Mouse (Mus musculus): Measurements from ENCODE around the gene Lzic.

The Lzic gene

DNA sequence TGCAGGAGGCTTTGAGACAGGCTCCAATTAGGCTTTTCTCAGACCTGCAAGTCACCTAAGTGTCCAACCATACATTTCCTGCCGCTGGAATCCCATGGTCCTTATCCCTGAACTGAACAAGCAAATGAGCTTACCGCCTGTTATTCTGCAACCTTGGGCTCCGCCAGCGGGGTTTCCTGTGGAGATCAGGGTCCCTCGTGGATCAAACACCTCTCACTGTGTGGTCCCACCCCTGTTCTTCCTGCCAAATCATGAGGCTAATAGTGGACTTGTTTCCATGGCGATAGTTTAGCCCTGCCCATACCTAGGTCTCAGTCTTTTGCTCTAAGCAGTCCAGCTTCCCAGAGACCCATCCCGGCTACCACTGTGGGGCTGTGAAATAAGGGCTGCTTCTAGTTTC, 41.3 kb downstream of the Lzic start:
- DNase-seq (ENCODE audit: low spot score), result no peak

DNA sequence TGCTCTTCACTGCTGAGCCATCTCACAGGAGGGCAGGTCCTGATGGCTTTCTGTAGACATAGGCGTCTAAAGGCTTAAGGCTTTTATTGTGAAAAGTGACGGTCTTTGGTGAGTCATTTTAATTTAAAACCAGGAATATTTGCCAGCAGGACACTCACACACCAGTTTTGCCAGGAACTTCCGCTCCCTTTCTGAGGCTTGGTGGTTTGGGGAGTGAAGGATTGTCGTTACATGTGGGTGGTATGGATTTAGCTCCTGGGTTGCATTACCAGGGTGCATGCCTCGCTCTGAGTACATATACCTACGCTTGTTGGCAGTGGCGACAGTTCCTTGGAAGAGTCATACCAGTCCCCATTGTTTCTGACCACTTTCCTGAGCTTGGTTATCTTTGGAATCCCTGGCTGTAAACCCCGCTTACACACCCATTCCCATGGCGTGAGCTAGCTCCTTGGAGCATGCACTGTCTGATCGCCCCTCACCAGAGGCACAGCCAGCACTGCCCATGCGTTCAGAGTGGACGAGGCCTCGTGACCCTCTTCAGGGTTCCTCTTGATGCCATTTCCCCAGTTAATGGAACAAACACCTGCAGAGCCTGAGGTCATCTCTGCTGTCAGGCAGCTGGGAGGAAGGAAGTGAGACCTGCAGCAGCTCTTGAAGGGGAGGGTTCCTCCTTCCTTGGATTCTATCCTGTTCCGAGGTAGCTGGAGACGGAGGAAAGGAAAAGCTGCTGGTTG, 42.8 kb downstream of the Lzic start:
- DNase-seq (ENCODE audit: low spot score), result no peak

DNA sequence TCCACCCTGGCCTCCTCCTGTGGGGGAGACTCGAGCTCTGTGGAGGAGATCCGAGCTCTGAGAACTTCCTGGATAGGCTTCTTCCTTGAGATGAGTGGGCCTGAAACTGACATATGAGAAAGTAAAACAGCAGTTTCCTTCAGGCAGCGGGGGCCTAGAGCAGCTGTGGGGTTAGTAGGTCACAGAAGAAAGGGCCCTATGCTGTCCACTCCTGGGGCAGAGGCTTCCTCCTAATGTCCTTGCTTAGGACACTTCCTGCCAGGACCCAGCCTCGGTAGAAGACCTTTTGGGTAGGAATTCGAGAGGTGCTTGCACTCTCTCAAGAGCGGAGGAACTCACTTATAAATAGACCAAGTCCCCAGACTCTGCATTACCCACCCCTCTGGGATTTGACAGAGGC, 44.7 kb downstream of the Lzic start:
- no peak for DNase-seq (ENCODE audit: low spot score)

GRCm38 (mm10) chr4:149539441-149539840, 54.4 kb downstream of the Lzic start:
- no peak for DNase-seq (ENCODE audit: low spot score)

DNA sequence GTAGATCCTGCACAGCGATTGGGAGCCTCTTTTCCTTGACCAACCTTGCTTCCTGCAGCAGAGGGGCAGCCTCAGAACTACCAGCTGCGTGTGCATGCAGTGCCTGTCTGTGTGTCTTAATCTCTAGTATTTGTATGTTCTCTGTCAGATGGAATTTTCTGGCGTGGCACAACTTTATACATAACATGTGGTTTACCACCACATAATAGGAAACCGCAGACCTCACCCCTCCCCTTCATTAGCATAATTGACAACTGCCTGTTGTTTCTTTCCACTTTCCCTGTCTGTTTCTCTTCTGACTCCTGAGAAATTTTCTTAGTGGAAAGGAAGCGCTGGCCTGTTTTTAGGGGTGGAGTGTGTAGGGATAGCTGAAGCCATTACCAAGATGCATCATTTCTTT, 56.9 kb downstream of the Lzic start:
- no peak for DNase-seq (ENCODE audit: low spot score)

GRCm38 (mm10) chr4:149542431-149542830, 57.4 kb downstream of the Lzic start:
- DNase-seq (ENCODE audit: low spot score), result no peak

GRCm38 (mm10) chr4:149542927-149543553, 58.0 kb downstream of the Lzic start:
- DNase-seq (ENCODE audit: low spot score), result peak; percentile 86

GRCm38 (mm10) chr4:149544892-149545291, 59.9 kb downstream of the Lzic start:
- no peak for DNase-seq (ENCODE audit: low spot score)
